Mouse (Mus musculus) kidney, adult 11 months (tissue): ENCODE results near the gene 4921517D22Rik.

Experiments used
- DNase-seq: peaks from one replicate; pipeline ENCODE4 v3.0.0; 2022

Gene 4921517D22Rik

GRCm38 (mm10) chr13:59690576-59690975 is 3.3 kb downstream of the 4921517D22Rik start:
- no peak for DNase-seq

- no peak for DNase-seq
Observed at GRCm38 (mm10) chr13:59689843-59690242, 4.1 kb downstream of the 4921517D22Rik start.

DNA sequence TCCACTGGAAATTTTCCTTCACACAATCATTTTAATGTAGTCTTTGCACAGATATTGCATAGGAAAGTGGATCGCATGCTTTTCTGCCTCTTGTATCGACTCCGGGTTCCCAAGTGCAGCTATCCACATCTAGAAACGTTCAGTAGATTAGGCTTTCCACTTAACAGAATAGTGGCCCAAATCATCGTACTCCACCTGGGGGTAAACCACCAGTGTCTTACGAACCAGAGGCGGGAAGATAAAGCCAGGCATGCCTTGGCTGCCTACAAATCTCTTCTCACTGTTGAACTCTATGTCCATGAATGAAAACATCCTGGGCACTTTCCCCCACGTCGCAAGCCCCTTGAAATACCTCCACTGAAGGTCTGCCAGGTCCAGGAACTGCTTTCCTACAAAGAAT is 4.6 kb downstream of the 4921517D22Rik start:
- no peak for DNase-seq

GRCm38 (mm10) chr13:59688338-59688770 is 5.6 kb downstream of the 4921517D22Rik start:
- DNase-seq: no peak

DNA sequence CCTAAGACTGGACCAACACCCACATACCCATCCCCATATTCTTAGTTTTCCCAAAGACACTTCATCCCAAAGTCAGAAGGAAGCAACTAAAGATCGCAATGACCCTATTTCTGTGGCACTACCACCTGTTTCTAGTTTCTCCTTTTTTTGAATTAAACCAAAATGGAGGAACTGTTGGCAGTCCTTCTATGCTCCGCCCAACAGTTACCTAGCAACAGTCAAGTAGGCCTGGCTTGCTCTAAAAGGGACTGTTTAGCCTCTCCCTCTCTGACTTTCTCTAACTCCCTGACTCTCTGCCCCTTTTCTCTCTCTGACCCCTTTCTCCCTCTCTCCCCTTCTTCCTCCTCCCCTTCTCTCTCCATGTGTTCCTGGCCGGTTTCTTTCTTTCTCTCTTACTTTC is 8.7 kb downstream of the 4921517D22Rik start:
- DNase-seq: no peak

DNA sequence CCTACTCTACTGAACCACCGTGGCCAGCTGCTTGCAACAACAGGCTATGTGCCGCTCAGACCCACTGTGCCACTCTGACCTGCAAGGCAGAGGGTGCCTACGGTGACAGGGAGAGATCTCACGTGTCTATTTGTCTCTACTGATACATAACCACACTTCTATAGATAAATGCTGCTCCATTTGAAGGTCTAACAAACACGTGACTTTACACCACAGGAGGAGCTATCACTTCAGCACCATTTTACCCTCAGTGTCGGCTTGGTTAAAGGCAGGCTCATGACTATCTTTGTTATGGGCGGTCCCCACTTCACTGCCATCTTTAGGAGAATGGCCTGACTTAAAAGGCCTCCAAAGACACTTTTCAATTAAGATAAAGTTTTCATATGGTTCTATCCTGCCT is 11.3 kb downstream of the 4921517D22Rik start:
- DNase-seq: no peak

DNA sequence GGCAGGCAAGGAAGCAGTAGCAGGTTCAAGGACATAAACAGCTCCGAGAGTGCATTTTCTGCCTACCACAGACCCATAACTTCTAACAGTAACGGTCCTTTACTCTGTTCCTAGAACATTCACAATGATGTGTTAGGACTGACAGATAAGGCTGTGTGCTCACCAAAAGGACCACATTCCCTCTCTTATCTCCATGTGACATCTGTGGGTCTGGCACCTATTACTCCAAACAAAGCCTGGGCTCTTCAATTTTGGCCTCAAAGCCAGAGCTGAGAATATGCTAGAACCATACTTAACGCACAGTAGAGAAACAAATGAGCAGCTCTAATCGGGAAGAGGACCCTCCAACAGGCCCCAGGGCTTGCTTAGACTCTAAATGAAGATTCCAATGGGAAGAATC is 14.0 kb downstream of the 4921517D22Rik start:
- no peak for DNase-seq

DNA sequence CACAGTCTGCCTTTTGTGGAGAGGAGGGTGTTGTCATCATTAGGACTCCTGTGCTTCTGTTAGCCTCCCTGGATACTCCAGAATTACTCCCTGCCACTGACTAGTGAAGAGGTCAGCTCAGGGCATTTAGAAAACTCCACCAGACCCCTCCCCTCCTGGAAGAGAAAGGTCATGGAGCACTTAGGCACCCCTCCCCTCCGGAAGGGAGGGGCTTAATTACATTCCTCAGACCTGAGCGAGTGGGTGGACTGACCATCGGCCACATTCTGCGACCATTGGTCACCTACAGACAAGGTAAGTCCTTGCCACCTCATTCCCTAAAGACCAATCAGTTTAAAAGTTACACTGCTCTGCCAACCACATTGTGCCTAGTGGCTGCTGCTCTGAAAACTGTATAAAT is 14.6 kb downstream of the 4921517D22Rik start:
- DNase-seq: no peak

GRCm38 (mm10) chr13:59676316-59677229 is 17.3 kb downstream of the 4921517D22Rik start:
- DNase-seq: no peak

GRCm38 (mm10) chr13:59675151-59676011 is 18.5 kb downstream of the 4921517D22Rik start, which contains the start of gene Golm1:
Gene Golm1, minus strand, starts transcription at chr13:59675811.
- peak; percentile 31 for DNase-seq

DNA sequence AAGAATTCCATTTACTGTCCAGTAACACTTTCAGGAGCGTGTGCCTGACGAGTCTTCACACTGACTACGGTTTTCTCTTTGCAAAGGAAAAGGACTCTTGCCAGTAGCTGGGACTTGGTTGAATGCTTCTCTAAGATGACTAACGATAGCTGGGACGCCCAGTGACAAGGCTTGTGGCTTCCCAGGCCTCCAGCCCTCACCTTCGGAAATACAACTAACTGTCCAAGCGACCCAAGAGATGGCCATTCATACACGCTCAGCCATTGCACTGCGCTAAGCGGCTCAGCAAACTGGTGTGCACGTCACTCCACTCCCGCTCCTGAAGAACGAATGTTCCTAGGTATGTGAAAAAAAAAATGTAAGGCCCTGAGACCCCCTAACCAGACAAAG is 19.2 kb downstream of the 4921517D22Rik start:
- DNase-seq: no peak

GRCm38 (mm10) chr13:59674215-59674614 is 19.7 kb downstream of the 4921517D22Rik start:
- no peak for DNase-seq

DNA sequence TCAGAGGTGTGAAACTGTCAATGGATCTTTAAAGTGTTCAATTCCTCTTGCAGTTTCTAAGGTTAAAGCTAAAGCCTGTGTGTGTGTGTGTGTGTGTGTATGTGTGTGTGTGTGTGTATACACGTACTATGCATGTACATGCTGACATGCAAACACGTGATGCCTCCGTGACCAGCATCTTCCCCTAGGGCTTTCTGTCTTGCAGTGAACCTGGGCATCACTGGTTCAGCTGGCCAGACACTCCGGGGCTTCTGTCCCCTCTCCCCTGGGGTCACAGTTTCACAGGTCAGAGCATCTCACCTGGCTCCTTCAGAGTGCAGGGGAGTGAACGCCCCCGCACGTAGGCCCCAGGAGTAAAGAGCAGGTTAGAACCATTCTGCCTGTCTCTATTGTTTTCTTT is 20.3 kb downstream of the 4921517D22Rik start:
- DNase-seq: no peak

GRCm38 (mm10) chr13:59672248-59672647 is 21.7 kb downstream of the 4921517D22Rik start:
- DNase-seq: no peak

- DNase-seq: no peak
Observed at GRCm38 (mm10) chr13:59671521-59671920, 22.4 kb downstream of the 4921517D22Rik start.

DNA sequence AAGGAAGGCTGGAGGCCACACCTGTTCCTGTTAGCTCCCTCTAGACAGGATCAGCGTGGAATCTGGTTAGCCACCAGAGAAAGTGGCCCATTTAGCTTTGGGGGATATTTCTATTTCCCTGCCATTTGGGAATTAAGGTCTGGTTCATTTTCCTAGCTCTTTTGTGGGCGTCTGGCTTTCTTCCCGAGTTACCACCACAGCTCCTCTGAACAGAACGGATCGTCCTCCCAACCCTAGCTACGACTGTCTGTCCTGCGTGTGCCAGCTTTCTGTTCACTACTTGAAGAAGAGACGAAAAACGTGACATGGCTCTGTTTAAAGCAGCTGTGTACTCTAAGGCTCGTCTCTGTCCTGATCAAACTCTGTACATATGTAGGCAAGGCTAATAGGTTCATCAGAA is 24.0 kb downstream of the 4921517D22Rik start:
- no peak for DNase-seq

DNA sequence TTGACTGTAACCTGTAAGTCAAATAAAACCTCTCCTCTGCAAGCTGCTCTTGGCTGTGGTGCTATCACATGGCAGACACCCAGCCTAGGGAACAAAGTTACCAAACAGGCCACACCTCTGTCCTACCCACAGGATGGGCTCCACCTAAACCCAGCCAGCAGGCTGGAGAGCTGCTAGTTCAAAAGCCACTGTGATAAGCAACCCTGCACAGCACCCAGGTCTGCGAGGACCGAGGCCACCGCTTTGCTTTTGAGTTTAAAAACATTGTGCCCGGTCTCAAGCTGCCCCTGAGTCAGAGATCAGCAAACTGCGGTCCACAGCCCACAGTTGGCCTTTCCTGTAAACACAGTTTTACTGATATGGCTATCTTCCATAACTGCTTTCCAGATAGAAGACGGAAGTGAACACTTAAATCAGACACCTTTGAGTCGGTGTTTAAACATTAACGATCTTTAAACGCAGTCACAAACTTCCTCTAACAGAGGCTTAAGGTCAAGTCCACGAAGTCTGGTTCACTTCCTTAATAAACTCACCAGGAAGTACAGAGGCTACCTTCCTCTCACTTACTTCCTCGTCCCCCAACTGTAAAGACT is 25.3 kb downstream of the 4921517D22Rik start:
- DNase-seq: peak; percentile 21

DNA sequence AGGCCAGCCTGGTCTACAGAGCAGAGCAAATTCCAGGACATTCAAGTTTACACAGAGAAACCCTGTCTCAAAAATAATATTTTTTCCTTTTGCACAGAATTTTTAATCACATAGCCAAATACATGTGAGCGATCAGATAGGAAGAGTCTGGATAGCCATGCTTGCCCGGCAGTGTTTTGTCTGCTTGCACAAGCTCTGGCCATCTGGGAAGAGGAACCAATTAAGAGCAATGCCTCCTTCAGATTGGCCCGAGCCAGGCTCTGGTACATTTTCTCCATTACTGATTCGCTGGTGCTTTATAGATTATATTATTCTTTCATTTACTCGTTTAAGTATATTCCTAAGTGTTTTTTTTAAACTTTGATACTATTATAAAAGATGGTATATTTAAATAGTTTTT is 26.1 kb downstream of the 4921517D22Rik start:
- DNase-seq: no peak

- DNase-seq: peak; percentile 15
Observed at GRCm38 (mm10) chr13:59663939-59664712, 29.8 kb downstream of the 4921517D22Rik start.

DNA sequence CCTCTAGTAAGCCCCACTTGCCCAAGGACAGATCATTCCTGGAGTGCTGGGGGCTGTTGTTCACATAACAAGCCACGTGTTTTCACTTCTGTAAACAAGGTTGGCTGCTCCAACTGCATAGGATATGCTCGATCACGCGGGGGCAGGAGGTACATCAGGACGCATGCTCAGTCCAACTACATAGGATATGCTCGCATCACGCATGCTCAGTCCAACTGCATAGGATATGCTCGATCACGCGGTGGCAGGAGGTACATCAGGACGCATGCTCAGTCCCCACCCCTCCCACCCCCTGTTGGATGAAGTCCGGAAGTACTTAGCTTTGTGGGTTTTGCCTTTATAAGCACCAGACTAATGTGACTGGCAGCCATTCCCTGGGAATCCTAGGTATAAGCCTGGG is 31.9 kb downstream of the 4921517D22Rik start:
- DNase-seq: no peak

- no peak for DNase-seq
Observed at GRCm38 (mm10) chr13:59661387-59661786, 32.5 kb downstream of the 4921517D22Rik start.

- no peak for DNase-seq
Observed at GRCm38 (mm10) chr13:59660371-59660770, 33.5 kb downstream of the 4921517D22Rik start.
